Mouse (Mus musculus) heart, adult 2 months (tissue): Measurements from ENCODE around the gene Rusc1. TPM values are rescaled to one million over a fixed set of nuclear protein-coding genes. Genes with fewer than 3 reads are reported as not detected.

Source experiments
- DNase-seq, 2 experiments: peaks; one replicate each; pipeline ENCODE4 v3.0.0; 2021
- H3K27ac ChIP-seq: fragments of 200-600 bp; 2 replicates; pipeline ENCODE4 v1.8.1; 2022
- H3K27me3 ChIP-seq: fragments of 200-500 bp; 2 replicates; pipeline ENCODE4 v1.6.1; 2012; ENCODE audit warnings: mild to moderate bottlenecking, low read length, inconsistent platforms, mixed read lengths; ENCODE audit not compliant: control insufficient read depth, insufficient read depth
- H3K36me3 ChIP-seq: fragments of 200-500 bp; 2 replicates; pipeline ENCODE4 v1.6.1; 2012; ENCODE audit warnings: low read length, inconsistent platforms; ENCODE audit not compliant: control insufficient read depth, insufficient read depth
- H3K4me1 ChIP-seq: fragments of 200-500 bp; 2 replicates; pipeline ENCODE4 v1.6.1; 2011; ENCODE audit warnings: low read length; ENCODE audit not compliant: control insufficient read depth, insufficient read depth
- H3K4me3 ChIP-seq: fragments of 200-600 bp; 2 replicates; pipeline ENCODE4 v1.8.1; 2022
- H3K79me2 ChIP-seq: fragments of 200-500 bp; replicated peaks from 2 replicates; pipeline ENCODE4 v1.6.1; 2012; ENCODE audit warnings: mild to moderate bottlenecking, inconsistent platforms, low read length, moderate library complexity, mixed read lengths; ENCODE audit not compliant: control insufficient read depth, insufficient read depth
- H3K9ac ChIP-seq: fragments of 200-500 bp; 2 replicates; pipeline ENCODE4 v1.6.1; 2012; ENCODE audit warnings: low read depth, mild to moderate bottlenecking, control low read depth, inconsistent platforms, low read length, mixed read lengths
- CTCF ChIP-seq: fragments of 200-600 bp; IDR thresholded peaks from 2 replicates; pipeline ENCODE4 v1.8.1; 2022; ENCODE audit warnings: antibody characterized with exemption, mild to moderate bottlenecking, moderate library complexity
- EP300 ChIP-seq: fragments of 200-500 bp; IDR thresholded peaks from 2 replicates; pipeline ENCODE4 v1.6.1; 2011; ENCODE audit warnings: low read depth, low read length, control low read depth; ENCODE audit not compliant: insufficient read depth
- POLR2A ChIP-seq: fragments of 200-500 bp; IDR thresholded peaks from 2 replicates; pipeline ENCODE4 v1.6.1; 2011; ENCODE audit warnings: mild to moderate bottlenecking, low read depth, low read length, control low read depth; ENCODE audit not compliant: insufficient read depth
- WGBS: fragments of 180-500 bp; shearing (Covaris S2); methylation state at CpG from one replicate; pipeline ENCODE4 v1.1.7; 2018; 5-methylcytosine and 5-hydroxymethylcytosine counted together
- intact Hi-C: fragments of 180-260 bp; cut with DNase I; formaldehyde crosslinking; loops from one replicate; pipeline ENCODE4 v1.15.1; 2025
- polyA plus RNA-seq: library from polyadenylated mRNA; depleted of rRNA; stranded (reverse); fragments of >200 nt; gene quantifications from 2 replicates; pipeline ENCODE4 v1.2.3, GENCODE M21; 2012
- total RNA-seq, 2 experiments: library from RNA; stranded (reverse); gene quantifications; 2 replicates each; pipeline ENCODE4 v1.2.3; 2021

The Rusc1 gene
- total and polyA plus RNA-seq, 3 experiments = 26.4 to 38.8 (median 30.9) TPM

- Histone ChIP-seq H3K27me3 (no peaks in the 10 kb centered on the region), H3K9ac (no peak overlapping the region), H3K4me3 (no peak overlapping the region), H3K27ac (no peak overlapping the region), H3K4me1 (no peaks in the 10 kb centered on the region), H3K79me2 (no peaks in the 10 kb centered on the region), H3K36me3 (no peaks in the 10 kb centered on the region)
- 56% methylated on average over 4 of the region's 4 CpGs for WGBS
- DNase-seq = no peak
- intact Hi-C loops = no loop called here
- TF ChIP-seq EP300 (no peak), POLR2A (no peak), CTCF (no peak)
Measured at GRCm38 (mm10) chr3:89131816-89132215, 38.7 kb upstream of the Rusc1 start.

GRCm38 (mm10) chr3:89129908-89130307, 36.8 kb upstream of the Rusc1 start:
- Histone ChIP-seq H3K27me3 (no peaks in the 10 kb centered on the region), H3K4me1 (no peaks in the 10 kb centered on the region), H3K9ac (no peak overlapping the region), H3K36me3 (no peaks in the 10 kb centered on the region), H3K4me3 (no peak overlapping the region), H3K79me2 (no peaks in the 10 kb centered on the region), H3K27ac (no peak overlapping the region)
- 63% methylated on average over 3 of the region's 3 CpGs for WGBS
- intact Hi-C loops = no loop called here
- TF ChIP-seq POLR2A (no peak), CTCF (no peak), EP300 (no peak)
- no peak for DNase-seq

GRCm38 (mm10) chr3:89125981-89126380, 32.9 kb upstream of the Rusc1 start:
- no peak overlapping the region for H3K4me3 ChIP-seq
- no peak for DNase-seq
- TF ChIP-seq CTCF (no peak), POLR2A (no peak), EP300 (no peak)
- H3K36me3 ChIP-seq = no peaks in the 10 kb centered on the region
- H3K27me3 ChIP-seq = no peaks in the 10 kb centered on the region
- H3K4me1 ChIP-seq = peaks cover 7% of the 10 kb centered on the region; the same call in 1 of the 2 replicates
- H3K27ac ChIP-seq = no peak overlapping the region
- H3K79me2 ChIP-seq = no peaks in the 10 kb centered on the region
- intact Hi-C loops = no loop called here
- 93% methylated on average over 3 of the region's 3 CpGs for WGBS
- H3K9ac ChIP-seq = no peak overlapping the region

GRCm38 (mm10) chr3:89124241-89124640, 31.1 kb upstream of the Rusc1 start:
- TF ChIP-seq POLR2A = no peak
- 0 out of 2 replicates have a peak, but pooled peaks have one; percentile 18 for TF ChIP-seq EP300
- peak in 1 of 2 experiments; percentile 32 for DNase-seq

GRCm38 (mm10) chr3:89123313-89123712, 30.2 kb upstream of the Rusc1 start:
- Histone ChIP-seq H3K27ac (no peak overlapping the region), H3K79me2 (no peaks in the 10 kb centered on the region), H3K4me1 (peaks cover 7% of the 10 kb centered on the region; the same call in 1 of the 2 replicates), H3K4me3 (no peak overlapping the region), H3K27me3 (no peaks in the 10 kb centered on the region), H3K9ac (no peak overlapping the region), H3K36me3 (no peaks in the 10 kb centered on the region)
- DNase-seq = peak; percentile 24 to 40
- intact Hi-C loops = no loop called here
- WGBS = 59% methylated on average over 2 of the region's 2 CpGs
- no peak for TF ChIP-seq CTCF
- TF ChIP-seq POLR2A = no peak
- no peak for TF ChIP-seq EP300

More at GRCm38 (mm10) chr3:89124241-89124640, 31.1 kb upstream of the Rusc1 start:
- Histone ChIP-seq H3K4me3 (no peak overlapping the region), H3K4me1 (peaks cover 7% of the 10 kb centered on the region; the same call in 1 of the 2 replicates), H3K9ac (no peak overlapping the region), H3K79me2 (no peaks in the 10 kb centered on the region), H3K27ac (no peak overlapping the region), H3K27me3 (no peaks in the 10 kb centered on the region), H3K36me3 (no peaks in the 10 kb centered on the region)
- intact Hi-C loops = no loop called here
- 13% methylated on average over 3 of the region's 3 CpGs for WGBS

GRCm38 (mm10) chr3:89115522-89115921, 22.4 kb upstream of the Rusc1 start:
- Histone ChIP-seq H3K27ac (no peak overlapping the region), H3K4me1 (no peaks in the 10 kb centered on the region), H3K36me3 (no peaks in the 10 kb centered on the region), H3K27me3 (no peaks in the 10 kb centered on the region), H3K4me3 (no peak overlapping the region), H3K9ac (no peak overlapping the region), H3K79me2 (no peaks in the 10 kb centered on the region)
- TF ChIP-seq POLR2A (no peak), CTCF (peak; percentile 64), EP300 (no peak)
- intact Hi-C loops = loop anchor here (5.0 kb wide), 1 partner anchor 42 kb away; no protein-coding TSS in a partner anchor
- DNase-seq = no peak
- WGBS = 6% methylated on average over 2 of the region's 2 CpGs
